Mouse (Mus musculus): ENCODE results near the gene Rere. TPM values are rescaled to one million over a fixed set of nuclear protein-coding genes. Genes with fewer than 3 reads are reported as not detected.

Rere gene
- polyA plus RNA-seq, 1 experiment: 58.8 TPM

DNA sequence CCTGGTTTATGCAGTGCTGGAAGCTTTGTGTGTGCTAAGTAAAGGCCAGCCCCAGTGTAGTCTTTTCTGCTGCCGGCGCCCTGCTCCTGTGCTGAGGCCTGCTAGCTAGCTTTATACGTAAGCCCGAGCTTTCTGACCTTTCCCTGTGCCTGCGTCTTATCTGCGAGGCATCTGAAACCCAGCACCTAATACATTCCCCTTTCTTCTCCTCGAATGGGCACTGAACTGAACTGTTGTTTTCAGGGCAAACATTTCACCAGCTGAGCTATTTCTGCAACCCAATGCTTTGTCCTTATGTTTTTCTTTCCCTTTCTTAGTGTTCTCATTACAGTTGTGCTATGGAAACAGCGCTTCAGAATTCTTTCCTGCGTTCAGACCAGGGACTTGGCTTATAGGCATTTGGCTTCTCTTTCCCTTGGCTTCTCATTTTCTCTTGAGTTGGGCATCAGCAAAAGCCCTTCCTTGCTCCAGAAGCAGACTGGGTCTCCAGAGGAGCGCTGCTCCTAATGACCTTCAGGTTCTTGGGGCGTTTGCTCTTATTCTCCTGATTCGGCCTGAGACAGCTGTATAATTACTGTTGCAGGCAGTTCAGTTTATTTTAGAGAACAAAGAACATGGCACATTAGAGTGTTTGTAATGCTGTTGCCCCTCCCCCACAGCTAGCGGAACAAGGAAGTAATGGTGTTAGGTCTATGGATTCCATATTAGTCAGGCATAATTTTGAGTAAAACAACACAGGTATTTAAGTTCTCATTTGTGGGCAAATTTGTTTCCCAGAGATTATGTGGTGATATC is 115.6 kb downstream of the Rere start:
- Histone ChIP-seq H3K27ac (ENCODE audit: insufficient read depth, low read depth, low read length) (peak overlapping the region; percentile 53), H3K4me3 (ENCODE audit: insufficient read depth, low read depth, low read length) (no peak overlapping the region), H3K36me3 (ENCODE audit: control insufficient read depth, insufficient read depth, low read length) (no peaks in the 10 kb centered on the region), H3K4me1 (ENCODE audit: control insufficient read depth, insufficient read depth, low read length) (peaks cover 57% of the 10 kb centered on the region), H3K27me3 (replicated peaks; ENCODE audit: control insufficient read depth, insufficient read depth, low read length) (no peaks in the 10 kb centered on the region)
- 33% methylated on average over 13 of the region's 13 CpGs for WGBS
- TF ChIP-seq CTCF (conservative IDR thresholded peaks at IDR 0.05; ENCODE audit: insufficient read depth, insufficient read length, low read depth, low read length) (no peak), POLR2A (IDR thresholded peaks at IDR 0.05; ENCODE audit: low read depth, low read length) (no peak)
- peak; percentile 51 for DNase-seq

DNA sequence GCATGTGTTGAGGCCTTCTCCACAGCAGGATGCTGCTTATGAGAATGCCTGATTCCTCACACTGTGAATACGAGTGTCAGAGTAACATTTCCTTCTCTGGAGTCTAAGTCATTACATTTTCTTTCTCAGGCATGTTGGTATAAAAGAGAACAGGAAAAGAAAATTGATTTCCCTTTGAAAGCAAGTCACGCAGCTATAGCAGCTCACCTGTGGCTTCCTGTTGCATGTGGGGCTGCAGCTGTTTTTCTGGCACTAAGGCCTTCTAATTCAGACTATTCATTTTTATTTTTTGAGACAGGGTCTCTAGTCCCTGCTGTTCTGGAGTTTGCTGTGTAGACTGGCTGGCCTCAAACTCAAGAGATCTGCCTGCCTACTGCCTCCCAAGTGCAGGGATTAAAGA is 117.6 kb downstream of the Rere start:
- Histone ChIP-seq H3K27me3 (replicated peaks; ENCODE audit: control insufficient read depth, insufficient read depth, low read length) (no peaks in the 10 kb centered on the region), H3K4me1 (ENCODE audit: control insufficient read depth, insufficient read depth, low read length) (peaks cover 64% of the 10 kb centered on the region), H3K4me3 (ENCODE audit: insufficient read depth, low read depth, low read length) (no peak overlapping the region), H3K27ac (ENCODE audit: insufficient read depth, low read depth, low read length) (no peak overlapping the region), H3K36me3 (ENCODE audit: control insufficient read depth, insufficient read depth, low read length) (no peaks in the 10 kb centered on the region)
- TF ChIP-seq CTCF (conservative IDR thresholded peaks at IDR 0.05; ENCODE audit: insufficient read depth, insufficient read length, low read depth, low read length): no peak
- WGBS: 53% methylated on average over 2 of the region's 2 CpGs
- no peak for DNase-seq

DNA sequence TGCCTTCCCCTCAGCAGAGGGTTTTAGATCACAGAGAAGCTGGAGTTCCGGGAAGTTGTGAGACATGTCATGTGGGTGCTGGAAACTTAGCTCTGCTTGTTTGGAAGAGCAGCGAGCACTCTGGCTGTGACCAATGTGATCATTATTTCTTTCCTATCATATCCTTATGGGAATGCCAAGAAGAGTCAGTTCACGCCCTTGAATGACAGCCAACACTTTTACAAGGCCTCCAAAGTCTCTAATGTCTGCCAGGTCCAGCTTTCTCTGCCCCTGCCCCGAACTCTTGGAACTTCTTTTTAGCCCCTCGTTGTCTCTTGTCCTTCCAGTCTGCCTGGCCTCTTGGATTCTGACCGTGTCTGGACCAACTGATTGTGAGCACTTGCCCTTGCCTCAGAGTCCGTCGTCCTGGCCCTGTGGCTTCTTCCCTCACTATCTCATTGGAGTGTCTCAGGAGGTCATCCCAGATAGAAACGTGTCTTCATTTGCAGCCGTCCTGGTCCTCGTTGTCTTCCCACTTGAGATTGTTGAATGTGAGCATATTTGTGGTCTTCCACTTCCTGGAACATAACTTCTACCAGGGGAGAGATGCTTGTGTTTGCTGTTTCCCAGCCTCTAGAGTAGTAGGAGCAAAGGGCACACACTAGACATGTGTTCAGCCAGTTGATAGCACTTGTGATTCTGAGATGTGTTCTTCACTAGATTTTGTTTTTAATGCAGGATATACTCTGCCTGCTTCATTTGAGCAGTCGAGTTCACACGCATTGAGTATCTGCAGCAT is 120.6 kb downstream of the Rere start:
- Histone ChIP-seq H3K27ac (ENCODE audit: insufficient read depth, low read depth, low read length) (peak overlapping the region; percentile 40), H3K4me1 (ENCODE audit: control insufficient read depth, insufficient read depth, low read length) (peaks cover 50% of the 10 kb centered on the region), H3K4me3 (ENCODE audit: insufficient read depth, low read depth, low read length) (no peak overlapping the region), H3K27me3 (replicated peaks; ENCODE audit: control insufficient read depth, insufficient read depth, low read length) (no peaks in the 10 kb centered on the region), H3K36me3 (ENCODE audit: control insufficient read depth, insufficient read depth, low read length) (no peaks in the 10 kb centered on the region)
- TF ChIP-seq CTCF (conservative IDR thresholded peaks at IDR 0.05; ENCODE audit: insufficient read depth, insufficient read length, low read depth, low read length): no peak
- no peak for TF ChIP-seq POLR2A (IDR thresholded peaks at IDR 0.05; ENCODE audit: low read depth, low read length)
- WGBS: 40% methylated on average over 13 of the region's 13 CpGs
- peak; percentile 68 for DNase-seq

DNA sequence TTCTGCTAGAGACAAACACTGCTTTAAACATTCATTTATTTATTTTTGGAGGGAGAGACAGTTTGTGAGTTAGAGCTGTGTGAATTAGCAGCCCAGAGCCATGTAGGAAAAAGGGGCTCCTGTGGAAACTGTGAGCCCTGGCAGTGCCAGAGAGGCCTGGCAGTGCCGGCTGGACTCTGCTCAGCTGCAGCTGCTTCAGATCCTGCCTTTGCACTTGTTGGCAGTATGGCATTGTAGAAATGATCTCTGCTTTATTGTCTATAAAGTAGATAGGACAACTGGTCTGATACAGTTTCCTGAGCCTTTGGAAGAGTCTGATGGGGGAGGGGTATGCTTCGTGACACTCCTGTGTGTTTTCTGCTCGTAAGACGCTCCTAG is 121.2 kb downstream of the Rere start:
- Histone ChIP-seq H3K4me1 (ENCODE audit: control insufficient read depth, insufficient read depth, low read length) (peaks cover 46% of the 10 kb centered on the region), H3K4me3 (ENCODE audit: insufficient read depth, low read depth, low read length) (no peak overlapping the region), H3K27me3 (replicated peaks; ENCODE audit: control insufficient read depth, insufficient read depth, low read length) (no peaks in the 10 kb centered on the region), H3K27ac (ENCODE audit: insufficient read depth, low read depth, low read length) (peak overlapping the region; percentile 40), H3K36me3 (ENCODE audit: control insufficient read depth, insufficient read depth, low read length) (no peaks in the 10 kb centered on the region)
- peak; percentile 52 for DNase-seq
- TF ChIP-seq POLR2A (IDR thresholded peaks at IDR 0.05; ENCODE audit: low read depth, low read length) (no peak), CTCF (conservative IDR thresholded peaks at IDR 0.05; ENCODE audit: insufficient read depth, insufficient read length, low read depth, low read length) (no peak)
- 58% methylated on average over 4 of the region's 4 CpGs for WGBS

DNA sequence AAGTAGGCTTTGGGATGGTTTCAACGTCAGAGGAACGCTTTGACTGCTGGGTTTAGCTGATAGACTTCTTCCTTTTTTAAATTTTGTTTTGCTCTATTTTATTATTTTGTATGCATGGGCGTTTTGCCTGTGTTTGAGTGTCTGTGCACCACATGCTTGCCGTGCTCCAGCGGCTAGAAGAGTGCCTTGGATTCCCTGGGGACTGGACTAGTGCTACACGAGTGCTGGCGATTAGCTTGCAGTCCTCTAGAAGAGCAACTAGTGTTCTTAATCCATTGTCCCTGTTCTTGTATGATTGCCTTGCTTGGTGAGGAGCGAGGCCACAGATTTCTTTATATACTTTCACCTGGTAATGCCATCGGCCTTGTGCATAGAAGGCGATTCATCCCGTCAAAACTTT is 122.5 kb downstream of the Rere start:
- H3K27ac ChIP-seq (ENCODE audit: insufficient read depth, low read depth, low read length): no peak overlapping the region
- TF ChIP-seq CTCF (conservative IDR thresholded peaks at IDR 0.05; ENCODE audit: insufficient read depth, insufficient read length, low read depth, low read length): no peak
- TF ChIP-seq POLR2A (IDR thresholded peaks at IDR 0.05; ENCODE audit: low read depth, low read length): no peak
- H3K4me1 ChIP-seq (ENCODE audit: control insufficient read depth, insufficient read depth, low read length): peaks cover 41% of the 10 kb centered on the region
- WGBS: 63% methylated on average over 11 of the region's 11 CpGs
- no peaks in the 10 kb centered on the region for H3K27me3 ChIP-seq (replicated peaks; ENCODE audit: control insufficient read depth, insufficient read depth, low read length)
- no peak overlapping the region for H3K4me3 ChIP-seq (ENCODE audit: insufficient read depth, low read depth, low read length)
- DNase-seq: no peak
- H3K36me3 ChIP-seq (ENCODE audit: control insufficient read depth, insufficient read depth, low read length): no peaks in the 10 kb centered on the region; the same call in 1 of the 2 replicates

DNA sequence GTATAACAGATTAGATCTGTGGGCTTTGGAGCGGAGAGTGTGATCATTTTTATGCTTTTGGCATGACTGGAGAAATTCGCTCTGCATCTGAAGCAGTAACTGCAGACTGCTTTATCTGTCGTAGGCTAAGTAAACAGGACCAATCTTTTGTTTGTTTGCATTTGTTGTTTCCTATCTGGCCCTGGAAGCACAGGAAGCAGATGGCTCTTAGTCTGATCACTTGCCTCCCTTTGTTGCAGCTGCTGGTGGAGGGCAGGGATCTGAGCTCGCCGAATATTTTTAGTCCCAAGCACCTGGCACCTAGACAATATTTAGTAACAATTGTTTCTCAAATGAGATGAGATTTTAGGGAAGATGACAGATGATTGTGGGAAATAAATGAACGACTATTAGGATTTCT is 123.1 kb downstream of the Rere start:
- 37% methylated on average over 6 of the region's 6 CpGs for WGBS
- Histone ChIP-seq H3K36me3 (ENCODE audit: control insufficient read depth, insufficient read depth, low read length) (no peaks in the 10 kb centered on the region; the same call in 1 of the 2 replicates), H3K27ac (ENCODE audit: insufficient read depth, low read depth, low read length) (no peak overlapping the region), H3K27me3 (replicated peaks; ENCODE audit: control insufficient read depth, insufficient read depth, low read length) (no peaks in the 10 kb centered on the region), H3K4me1 (ENCODE audit: control insufficient read depth, insufficient read depth, low read length) (peaks cover 41% of the 10 kb centered on the region), H3K4me3 (ENCODE audit: insufficient read depth, low read depth, low read length) (no peak overlapping the region)
- peak; percentile 56 for DNase-seq
- no peak for TF ChIP-seq CTCF (conservative IDR thresholded peaks at IDR 0.05; ENCODE audit: insufficient read depth, insufficient read length, low read depth, low read length)

DNA sequence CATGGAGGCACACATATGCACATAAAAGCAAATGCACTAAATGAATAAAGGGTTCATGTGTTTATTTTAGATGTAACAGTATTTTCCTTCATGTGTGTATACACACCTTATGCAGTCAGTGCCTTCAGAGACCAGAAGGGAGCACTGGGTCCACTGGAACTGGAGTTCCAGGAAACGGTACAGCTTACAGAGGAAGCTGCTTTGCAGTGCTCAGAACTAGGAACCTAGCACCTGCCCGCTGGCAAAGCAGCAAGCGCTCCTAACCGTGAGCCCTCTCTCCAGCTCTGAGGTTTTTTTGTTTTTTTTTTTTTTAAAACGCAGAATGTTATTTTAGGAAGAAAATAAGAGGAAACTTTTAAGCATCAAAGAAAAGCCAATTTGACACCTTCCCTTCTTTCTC is 124.3 kb downstream of the Rere start:
- Histone ChIP-seq H3K4me1 (ENCODE audit: control insufficient read depth, insufficient read depth, low read length) (peaks cover 41% of the 10 kb centered on the region), H3K27me3 (replicated peaks; ENCODE audit: control insufficient read depth, insufficient read depth, low read length) (no peaks in the 10 kb centered on the region), H3K27ac (ENCODE audit: insufficient read depth, low read depth, low read length) (no peak overlapping the region), H3K36me3 (ENCODE audit: control insufficient read depth, insufficient read depth, low read length) (no peaks in the 10 kb centered on the region; the same call in 1 of the 2 replicates), H3K4me3 (ENCODE audit: insufficient read depth, low read depth, low read length) (no peak overlapping the region)
- peak; percentile 44 for DNase-seq
- 48% methylated on average over 5 of the region's 5 CpGs for WGBS
- TF ChIP-seq POLR2A (IDR thresholded peaks at IDR 0.05; ENCODE audit: low read depth, low read length) (no peak), CTCF (conservative IDR thresholded peaks at IDR 0.05; ENCODE audit: insufficient read depth, insufficient read length, low read depth, low read length) (0 out of 2 replicates have a peak, but pooled peaks have one; percentile 6)
